Mouse (Mus musculus) activated CD4-positive, CD25-positive, alpha-beta regulatory T cell, adult 4 months (primary cell): Measurements from ENCODE around the gene Erbb2. TPM values are rescaled to one million over a fixed set of nuclear protein-coding genes. Genes with fewer than 3 reads are reported as not detected.

Experiments used
- ATAC-seq: one replicate; pipeline ENCODE4 v1.8.0; 2017
- polyA plus RNA-seq, 2 experiments: library from polyadenylated mRNA; unstranded; fragments of 100-300 nt; shearing (Covaris generic); gene quantifications; one replicate each; pipeline ENCODE4 v1.2.1; 2017

Erbb2 gene
- polyA plus RNA-seq, 2 experiments from 2014 or later: 0.07 TPM; not detected in 1

DNA sequence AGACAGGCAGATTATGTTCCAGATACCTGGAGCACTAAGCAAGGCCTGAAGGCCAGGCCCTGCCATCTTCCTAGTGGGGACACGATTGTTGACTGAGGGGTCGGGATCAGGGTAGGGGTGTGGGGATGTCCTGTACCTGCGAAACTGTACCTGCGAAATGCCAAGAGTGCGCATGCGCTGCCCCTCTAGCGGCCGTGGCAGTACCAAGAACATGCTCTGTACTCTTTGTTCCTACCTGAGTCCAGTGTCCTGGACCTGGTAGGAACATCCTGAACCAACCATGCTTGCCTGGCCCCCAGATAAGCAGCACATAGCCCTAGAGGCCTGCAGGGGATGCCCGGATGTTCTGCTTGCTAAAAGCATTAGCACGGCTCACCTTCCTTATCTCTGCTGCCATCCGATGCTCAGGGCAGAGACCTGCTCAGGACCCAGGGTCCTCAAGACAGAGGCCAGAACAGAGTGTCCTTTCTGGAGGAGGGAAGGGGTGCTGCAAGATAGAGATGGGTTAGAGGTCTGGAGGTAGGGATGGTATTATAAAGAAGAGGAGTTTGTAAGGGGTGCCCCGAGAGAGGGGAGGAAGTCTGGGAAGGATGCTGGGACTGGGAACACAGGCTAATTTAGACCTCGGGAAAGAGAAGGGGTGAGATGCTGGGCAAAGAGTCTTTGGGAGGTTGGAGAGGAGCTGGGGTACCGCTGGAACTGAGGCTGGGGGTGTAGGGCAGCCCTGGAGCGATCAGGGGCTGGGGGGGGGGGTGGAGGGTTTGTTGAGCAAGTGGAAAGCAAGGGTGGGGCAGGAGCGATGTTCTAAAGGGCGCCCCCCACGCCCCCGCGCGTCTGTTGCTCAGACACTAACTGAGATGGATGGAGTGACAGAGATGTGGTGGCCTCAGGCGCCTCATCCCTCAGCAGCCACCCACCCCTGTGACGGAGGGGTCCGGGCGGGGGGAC lies 26.4 kb upstream of the Erbb2 start, which contains the start of gene Pnmt:
Gene Pnmt (plus strand): TSS at position 813 of the 948 bp plus-strand sequence.
- no peak for ATAC-seq

DNA sequence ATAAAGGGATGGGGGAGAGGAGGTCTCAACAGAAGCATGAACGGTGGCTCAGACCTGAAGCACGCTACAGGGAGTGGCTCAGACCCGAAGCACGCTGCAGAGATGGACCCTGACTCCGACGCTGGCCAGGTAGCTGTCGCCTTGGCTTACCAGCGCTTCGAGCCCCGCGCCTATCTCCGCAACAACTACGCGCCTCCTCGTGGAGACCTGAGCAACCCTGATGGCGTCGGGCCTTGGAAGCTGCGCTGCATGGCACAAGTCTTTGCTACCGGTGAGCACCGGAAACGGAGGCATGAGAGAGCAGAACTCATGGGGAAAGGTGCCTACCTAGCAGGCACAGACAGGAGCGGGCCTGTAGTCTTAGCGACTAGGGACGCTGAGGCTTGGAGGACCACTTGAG lies 25.7 kb upstream of the Erbb2 start:
- no peak for ATAC-seq

DNA sequence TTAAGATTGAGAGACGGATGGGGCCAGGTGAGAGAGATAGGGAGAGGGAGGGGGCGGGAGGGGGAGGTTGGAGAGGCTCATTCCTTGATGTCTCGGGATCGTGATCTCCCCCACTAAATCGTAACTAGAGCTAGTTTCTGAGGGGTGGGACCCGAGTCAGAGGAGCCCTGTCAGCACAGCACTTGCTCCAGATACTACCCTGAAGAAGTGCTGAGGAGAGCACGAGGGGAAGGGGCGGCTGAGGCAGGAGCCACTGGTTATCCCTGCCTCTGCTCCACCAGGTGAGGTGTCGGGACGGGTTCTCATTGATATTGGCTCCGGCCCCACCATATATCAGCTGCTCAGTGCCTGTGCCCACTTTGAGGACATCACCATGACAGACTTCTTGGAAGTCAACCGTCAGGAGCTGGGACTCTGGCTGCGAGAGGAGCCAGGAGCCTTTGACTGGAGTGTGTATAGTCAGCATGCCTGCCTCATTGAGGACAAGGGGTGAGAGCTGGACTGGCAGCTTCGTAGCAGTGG lies 25.2 kb upstream of the Erbb2 start:
- no peak for ATAC-seq

DNA sequence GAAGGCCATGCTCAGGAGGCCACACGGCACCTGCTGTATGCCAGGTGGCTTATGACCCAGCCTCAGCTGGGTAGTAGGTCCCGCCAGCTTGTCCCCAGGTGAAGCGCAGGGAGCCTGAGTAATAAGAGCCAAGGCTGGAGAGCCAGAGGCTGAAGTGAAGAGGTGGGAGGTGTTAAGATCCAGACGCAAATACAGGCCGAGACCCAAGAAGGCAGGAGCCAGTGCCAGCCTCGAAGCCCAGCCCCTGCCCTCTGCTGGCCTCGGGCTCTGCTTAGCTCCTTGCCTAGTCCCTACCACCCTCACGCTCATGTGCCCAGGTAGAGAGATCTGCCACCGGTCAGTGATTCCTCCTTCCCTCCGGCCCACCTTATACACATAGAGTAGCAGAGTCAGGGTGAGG lies 24.0 kb upstream of the Erbb2 start:
- no peak for ATAC-seq

DNA sequence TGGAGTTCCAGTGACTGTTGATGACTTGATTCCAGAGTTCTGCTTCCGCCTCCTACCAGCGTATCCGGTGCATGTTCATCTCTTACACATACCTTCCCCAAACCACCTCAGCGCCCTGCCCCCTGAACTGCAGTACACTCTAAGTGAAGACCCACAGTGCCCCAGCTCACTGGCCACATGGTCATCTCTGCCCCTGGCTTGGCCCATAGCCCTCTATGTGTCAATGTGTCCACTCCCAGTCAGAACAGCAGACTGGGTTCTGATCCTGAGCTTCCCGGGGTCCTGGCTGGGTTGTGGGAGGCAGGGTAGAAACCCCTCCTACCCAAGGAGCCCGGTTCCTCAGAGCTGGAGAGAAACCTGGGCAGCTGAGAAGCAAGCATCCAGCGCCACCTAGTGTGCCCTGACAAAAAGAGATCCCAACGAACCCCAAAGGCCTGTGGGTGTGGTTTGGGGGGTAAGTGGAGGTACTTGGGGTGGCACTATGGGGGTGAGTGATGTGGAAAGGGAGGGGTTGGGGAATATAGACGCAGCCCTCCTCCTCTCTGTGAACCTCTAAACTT lies 23.0 kb upstream of the Erbb2 start:
- no peak for ATAC-seq

DNA sequence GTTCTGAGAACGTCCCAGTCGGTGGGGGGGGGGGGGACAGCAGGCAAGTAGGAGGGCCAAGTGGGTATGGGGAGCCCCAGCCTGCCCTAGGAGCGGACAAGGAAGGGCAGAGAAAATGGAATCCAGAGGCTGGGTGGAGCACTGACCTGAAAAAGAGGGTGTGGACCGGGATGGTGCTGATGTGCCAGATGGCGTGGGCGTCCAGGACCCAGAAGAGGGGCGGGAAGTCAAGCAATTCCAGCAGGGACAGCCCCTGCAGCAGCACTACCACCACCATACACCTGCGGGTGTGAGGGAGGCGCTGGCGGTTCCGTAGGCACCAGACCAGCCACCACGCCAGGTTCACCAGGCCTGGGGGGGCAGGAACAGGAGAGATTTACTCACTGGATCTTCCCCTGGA lies 22.1 kb upstream of the Erbb2 start:
- no peak for ATAC-seq

DNA sequence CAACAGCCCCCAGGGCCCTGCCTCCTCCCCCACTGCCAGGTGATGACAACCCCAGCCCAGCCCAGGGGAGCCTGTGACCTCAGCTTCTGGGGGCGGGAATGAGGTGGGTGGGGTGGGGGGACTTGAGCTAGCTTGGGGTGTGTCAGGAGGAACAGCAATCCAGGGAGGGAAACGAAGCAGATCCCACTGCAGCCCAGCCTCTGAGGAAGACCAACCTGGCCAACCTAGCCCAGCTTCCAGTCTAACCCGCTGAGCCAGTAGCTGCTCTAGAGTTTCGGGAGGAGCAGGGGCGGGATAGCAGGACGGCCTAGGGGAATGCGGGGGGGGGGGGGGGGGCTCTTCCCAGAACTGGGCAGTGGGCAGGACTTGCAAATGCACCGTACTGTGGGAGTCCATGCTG lies 20.2 kb upstream of the Erbb2 start:
- ATAC-seq: no peak

DNA sequence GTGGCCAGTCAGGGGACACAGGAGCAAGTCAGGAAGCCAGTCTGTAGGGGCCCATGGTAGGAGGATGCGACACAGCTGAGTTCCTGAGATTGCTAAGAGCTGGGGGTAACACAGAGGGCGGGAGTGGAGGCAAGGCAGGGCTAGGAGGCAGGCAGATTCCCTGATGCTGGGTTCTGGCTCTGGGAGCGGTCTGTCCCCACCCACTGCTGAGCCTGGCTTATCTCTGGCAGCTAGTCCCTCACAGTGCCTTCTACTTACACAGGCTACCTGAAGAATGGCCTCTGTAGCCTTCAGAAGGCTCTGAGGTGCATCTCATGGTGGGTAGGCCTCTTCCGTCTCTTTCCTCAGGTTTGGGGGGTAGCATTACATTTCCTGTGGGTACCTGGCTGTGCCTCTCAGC lies 19.6 kb upstream of the Erbb2 start:
- ATAC-seq: no peak

DNA sequence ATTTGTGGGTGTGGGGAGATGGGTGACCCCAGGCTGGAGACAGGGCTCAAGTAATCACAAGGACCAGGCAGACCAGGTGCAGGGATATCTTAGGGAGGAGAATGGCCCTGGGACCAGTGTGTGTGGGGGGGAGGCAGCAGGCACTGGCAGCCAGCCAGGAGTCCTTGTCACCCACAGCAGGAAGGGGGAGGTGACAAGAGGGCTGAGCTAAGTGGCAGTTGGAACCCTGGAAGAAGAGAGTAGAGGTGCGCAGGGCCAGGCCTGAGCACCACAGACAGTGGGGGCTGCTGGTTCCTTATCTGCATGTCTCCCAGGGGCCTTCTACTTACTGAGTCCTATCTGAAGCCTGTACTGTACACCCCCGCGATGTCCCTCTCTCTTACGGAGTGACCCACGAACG lies 19.0 kb upstream of the Erbb2 start:
- no peak for ATAC-seq

DNA sequence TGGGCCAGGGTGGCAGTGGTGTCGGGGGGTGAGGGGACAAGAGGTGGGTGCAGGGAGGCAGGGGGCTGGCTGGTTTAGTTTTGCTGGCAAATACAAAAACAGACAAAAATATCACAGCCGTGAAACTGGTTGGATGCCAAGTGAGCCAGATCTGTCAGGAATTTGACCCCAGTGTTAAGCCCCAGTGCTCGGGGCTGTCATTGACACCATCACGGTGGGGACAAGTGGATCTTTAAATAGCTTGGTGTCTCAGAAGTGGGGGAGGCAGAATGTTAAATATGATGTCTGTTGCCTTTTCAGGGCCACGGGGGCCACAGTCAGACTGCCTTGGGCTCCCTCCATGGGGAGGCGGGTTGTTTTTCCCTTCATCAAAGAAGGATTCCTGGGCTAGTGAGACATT lies 18.0 kb upstream of the Erbb2 start:
- no peak for ATAC-seq

DNA sequence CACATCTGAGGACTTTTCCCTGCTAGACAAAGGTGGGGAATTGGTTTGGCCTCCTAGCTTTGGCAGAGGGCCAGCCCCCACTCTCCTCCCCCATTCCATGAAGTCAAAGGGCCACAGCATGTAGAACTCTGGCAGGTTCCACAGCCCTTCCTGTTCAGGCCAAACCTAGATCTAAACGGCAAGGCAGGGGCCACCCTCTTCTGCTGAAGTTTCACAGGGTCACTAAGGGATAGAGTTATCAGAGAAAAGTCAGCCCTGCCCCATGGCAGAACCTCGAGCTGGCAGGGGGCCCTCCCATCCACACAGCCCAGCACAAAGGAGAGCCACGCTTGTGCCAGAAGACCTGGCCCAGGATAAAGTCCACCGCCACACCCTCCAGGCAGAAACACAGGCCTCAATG lies 17.2 kb upstream of the Erbb2 start:
- no peak for ATAC-seq

DNA sequence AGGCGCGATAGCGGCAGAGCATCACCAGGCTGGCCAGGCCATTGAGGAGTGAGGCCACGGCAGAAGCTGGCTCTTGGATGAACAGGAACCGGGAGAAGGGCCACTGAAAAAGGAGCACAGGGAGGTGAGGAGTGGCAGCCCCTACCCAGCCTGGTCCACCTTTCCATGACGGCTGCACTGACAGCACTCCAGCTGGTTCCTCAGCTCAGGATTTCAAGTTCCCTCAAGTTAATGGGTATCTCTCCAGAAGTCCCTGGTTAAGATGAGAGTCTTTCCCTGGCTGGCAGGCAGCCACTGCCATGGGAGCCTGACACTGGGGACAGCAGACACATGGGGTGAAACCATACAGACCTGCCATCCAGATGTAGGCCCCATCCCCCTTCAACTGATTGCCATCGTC lies 14.3 kb upstream of the Erbb2 start:
- ATAC-seq: no peak

DNA sequence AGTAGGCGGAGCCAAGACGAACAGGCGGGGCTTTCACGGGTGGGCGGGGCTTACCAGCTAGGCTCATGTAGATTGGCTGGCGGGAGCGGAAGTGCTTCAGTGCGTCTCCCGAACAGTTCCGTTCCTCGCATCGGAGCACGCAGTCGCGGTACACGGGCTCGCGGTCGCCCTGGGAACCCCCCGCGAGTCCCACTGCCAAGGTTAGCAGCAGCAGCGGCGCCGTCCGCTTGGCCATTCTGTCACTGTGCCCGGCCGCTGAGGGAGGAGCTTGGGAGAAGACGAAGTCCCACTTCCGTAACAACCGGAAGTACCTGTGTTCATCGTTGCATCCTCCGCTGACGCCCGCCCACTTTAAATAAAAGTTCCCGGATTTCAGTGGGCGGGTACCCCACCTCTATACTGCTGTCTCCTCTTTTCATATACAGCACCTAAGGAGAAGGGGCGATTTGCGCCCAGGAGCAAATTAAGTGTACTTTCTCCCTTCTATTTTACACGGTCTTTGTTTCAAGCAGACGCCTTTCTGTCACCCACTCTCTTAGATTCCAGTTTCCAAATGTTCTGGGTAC lies 12.0 kb upstream of the Erbb2 start, which contains the start of gene Pgap3:
Gene Pgap3 (minus strand): TSS at position 330 of the 566 bp plus-strand sequence.
- peak; percentile 93 for ATAC-seq

DNA sequence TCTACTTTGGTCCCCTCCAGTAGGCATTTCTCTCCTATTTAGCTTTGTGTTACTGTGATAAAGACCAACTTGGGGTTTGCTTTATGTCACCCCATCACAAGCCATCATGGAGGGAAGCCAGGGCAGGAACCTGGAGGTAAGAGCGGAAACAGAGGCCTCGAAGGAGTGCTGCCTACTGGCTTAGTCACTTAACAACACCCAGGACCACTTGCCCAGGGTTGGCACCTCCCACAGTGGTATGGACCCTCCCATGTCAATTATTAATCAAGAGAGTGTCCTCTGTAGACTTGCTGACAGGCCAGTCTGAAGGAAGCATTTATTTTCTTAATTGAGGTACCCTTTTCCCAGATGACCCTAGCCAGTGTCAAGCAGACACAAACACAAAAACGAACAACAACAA lies 11.5 kb upstream of the Erbb2 start:
- ATAC-seq: no peak

DNA sequence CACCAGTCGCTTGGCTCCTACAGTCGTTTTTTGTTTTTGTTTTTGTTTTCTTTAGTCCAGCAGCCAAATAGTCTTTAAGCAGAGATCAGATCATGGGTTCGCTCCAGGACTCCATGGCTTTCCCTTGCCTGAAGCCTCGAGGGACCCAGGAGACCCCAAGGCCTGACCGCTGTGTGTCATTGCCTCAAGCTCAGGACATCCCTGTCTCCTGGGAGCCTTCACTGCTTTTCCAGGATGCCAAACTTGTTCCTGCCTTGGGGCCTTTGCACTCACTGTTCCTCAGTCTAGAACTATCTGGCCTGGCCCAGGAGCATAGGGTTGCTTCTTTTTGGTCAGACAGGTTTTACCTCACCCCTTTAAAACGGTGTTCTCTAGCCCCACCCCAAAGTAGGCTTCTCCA lies 5.6 kb upstream of the Erbb2 start:
- ATAC-seq: no peak

DNA sequence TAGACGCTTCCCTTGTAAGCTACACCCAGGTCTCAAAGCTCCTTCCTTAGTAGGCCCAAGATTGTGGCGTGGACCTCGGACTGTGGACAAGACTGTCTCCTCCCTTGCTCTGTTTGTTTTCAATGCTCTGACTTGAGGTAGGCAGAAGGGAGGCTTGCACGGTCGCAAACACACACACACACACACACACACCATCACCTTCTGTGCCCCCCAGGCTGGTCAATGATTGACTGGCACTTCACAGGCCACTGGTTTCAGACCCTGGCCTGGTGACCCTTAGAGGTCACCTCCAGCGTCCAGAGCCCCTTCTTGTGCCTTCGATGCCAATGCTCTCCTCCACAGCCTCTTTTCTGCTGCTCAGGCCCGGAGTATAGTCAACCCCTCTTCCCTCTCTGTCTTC lies 3.4 kb upstream of the Erbb2 start:
- ATAC-seq: no peak

DNA sequence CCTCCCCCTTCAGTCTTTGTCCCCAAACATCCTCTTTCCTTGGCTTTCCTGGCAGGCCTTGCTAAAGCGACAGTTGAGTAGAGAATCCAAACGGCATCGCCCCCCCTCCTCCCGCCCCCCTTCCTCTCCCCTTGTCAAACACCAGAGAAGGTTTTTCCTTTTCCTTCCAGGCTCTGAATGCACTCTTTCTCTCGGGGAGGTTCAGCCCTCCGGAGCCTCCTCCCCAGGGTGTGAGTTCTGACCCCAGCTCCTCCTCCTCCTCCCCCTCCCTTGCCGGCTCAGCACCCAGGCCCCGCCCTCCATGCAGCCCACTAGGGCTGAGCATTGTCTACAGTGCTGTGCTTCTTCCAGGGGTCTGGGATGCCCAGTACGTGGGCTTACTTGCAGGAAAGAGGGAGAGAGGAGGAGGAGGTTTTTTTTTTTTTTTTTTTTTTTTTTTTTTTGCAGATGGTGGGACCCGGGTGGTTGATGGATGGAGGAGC lies 2.9 kb upstream of the Erbb2 start:
- no peak for ATAC-seq

DNA sequence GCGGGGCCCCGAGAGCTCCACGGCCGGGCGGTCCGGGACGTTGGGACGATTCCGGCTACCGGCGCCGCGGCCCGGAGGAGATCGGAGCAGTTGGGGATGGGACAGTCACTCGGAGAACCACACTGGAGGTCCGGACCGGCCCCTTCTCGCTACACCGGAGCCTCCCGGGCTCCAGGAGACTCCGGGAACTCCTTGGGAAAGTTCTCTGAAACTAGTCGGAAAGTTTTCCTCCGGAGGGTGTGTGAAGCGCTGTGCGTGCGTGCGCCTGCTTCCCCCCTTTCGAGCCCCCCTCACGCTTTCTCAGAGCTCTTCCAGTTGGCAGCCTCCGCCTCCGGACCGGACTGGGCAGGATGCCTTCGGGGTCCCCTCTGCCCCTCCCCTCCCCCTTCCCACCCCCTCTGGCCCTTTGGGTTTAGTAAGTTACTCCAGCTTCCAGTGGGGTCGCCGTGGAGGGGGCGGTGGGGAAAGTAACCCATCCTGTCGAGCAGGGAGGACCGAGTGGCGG lies 579 bp downstream of the Erbb2 start:
- no peak for ATAC-seq

DNA sequence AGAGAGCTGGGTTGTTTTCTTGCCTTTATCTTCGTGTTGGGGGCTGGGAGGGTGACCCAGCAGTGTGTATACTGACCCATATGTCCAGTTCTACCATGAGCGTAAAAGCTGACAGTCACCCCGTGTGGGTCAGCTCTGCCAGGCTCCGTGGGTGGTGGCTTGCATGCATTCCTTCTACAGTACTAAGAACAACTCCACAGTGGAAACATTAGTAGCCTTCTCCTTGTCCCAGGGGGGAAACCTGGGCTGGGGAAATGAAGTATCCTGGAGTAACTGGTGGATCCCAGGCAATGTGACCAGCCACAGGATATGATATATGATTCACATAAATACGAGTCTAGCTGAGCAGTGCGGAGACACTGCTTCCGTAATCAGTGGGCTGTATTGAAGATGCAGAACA lies 1.5 kb downstream of the Erbb2 start:
- ATAC-seq: no peak

DNA sequence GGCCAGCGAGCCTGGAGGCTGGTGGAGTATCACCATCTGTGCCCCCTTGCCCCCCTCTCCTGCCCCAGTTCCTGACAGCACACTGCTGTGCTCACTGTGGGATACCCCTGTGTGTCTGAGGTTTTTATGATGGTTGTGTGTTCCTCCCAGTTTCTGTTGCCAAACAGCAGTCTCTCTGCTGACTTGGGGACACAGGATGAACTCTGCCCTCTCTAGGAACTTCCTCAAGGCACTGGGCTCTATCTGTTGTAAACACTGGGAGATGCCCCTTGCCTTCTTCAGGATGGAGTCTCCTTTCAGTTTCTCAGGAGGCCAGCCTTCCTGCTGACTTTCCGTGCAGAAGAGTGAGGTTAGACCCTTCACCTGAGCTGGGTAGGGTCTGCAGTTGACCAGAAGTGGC lies 1.9 kb downstream of the Erbb2 start:
- ATAC-seq: no peak

DNA sequence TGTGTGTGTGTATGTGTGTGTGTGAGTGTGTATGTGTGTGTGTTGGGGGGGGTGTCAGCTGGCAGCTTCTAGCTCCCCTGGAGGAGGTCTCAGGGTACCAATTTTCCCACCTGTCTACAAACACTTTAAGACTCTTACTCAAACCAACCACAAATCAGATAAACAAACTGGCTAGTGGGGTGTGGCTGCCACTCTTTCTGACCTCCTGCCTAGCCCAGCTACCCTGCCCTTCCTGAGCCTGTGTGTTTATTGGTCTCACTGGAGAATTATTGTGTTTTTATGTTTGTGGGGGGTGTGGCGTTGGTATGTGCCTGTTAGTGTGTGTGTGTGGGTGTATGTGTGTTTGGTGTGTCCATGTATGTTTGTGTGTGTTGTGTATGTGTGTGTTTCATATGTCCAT lies 4.8 kb downstream of the Erbb2 start:
- ATAC-seq: no peak

DNA sequence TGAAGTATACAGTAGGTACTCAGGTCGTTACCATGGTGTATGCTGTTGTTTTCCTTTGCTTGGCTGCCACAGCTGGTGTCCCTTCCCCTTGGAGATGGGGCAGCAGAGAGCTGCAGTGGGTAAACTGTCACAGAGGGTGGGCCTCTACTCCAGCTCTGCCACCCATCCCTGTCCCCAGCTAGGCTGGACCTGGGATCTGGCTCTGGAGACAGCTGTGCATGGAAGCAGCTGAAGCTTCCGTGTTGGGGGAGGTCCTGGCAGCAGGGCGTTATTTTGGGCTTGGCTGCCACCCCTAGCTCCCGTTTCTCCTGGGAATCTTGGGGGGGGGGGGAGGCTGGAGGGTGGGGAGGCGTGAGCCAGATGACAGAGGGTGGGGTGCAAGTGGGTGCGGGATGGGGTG lies 6.0 kb downstream of the Erbb2 start:
- no peak for ATAC-seq

DNA sequence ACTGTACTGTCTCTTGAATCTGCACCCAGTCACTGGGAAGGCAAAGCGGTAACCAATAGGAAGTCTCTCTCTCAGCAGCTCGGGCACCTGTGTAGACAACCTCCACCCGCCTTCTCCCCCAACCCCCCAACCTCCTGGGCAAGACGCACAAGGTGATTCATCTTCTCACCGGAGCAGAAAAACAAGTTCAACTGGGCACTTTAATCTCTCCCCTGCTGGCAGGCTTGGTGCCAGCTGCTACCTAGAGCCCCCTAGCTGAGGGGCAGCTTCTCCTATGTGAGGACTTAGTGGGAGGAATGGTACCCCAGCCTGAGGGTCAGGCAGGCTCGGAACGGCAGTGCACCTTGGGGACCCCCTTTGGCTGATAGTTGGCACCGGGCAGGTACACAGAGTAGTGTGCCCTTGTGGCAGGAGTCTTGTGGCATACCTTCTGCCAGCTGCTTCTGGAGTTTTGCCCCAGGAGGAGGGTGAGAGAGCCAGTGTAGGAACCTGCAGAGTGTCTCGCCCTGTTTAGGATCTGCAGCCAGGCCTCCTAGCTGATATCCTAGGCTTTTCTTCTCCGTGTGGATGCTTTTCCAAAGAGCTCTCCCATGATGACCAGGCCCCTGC lies 6.8 kb downstream of the Erbb2 start:
- ATAC-seq: no peak
